Comparison of ENCODE assay signal across 9 mouse cellular contexts in genomic region chr11:100570430-100571201, GRCm38 (mm10). TPM values are rescaled to one million over a fixed set of nuclear protein-coding genes. Genes with fewer than 3 reads are reported as not detected.
A peak's percentile ranks its signal among the peaks of the same experiment; 100 is the strongest.
DNase-seq lines count a peak whose midpoint lies in the region; ATAC-seq lines count a peak whose summit lies in the region.
"Had no signal": no experiment of that assay in that cellular context is flagged by ENCODE, and none has a peak within 500 bp of the region (broad histone marks: within the 10 kb centered on the region; RNA-seq: fewer than 3 reads in every experiment).

No protein-coding gene starts in this region.

- WGBS in forebrain, embryonic 14.5 days = 12% methylated on average over 8 of the region's 8 CpGs
- WGBS in lung, embryonic 16.5 days = 13% methylated on average over 8 of the region's 8 CpGs

- peak overlapping the region; percentile 8; the same call in 1 of the 2 replicates for H3K4me3 ChIP-seq in forebrain, embryonic 14.5 days (ENCODE audit: low read depth, low read length)
- peak overlapping the region; percentile 20 for H3K4me3 ChIP-seq in lung, embryonic 16.5 days (ENCODE audit: low read length)
- H3K4me3 ChIP-seq: myocyte had no signal

- DNase-seq in MN1 (ENCODE audit: low spot score) = peak; percentile 87
- DNase-seq in cerebellum, adult 11 months = peak; percentile 71
- DNase-seq in forebrain, embryonic 14.5 days (ENCODE audit: low spot score) = peak; percentile 90
- DNase-seq in heart, postnatal 4 days = peak; percentile 86
- DNase-seq in layer of hippocampus, adult 9-11 months = peak; percentile 75
- peak; percentile 42 for DNase-seq in ovary, adult 18-20 months (ENCODE audit: low spot score)
- peak; percentile 51 to 78 for DNase-seq in thymus, postnatal 10 days (ENCODE audit: low spot score in 2 of 2)

- H3K4me1 ChIP-seq in forebrain, embryonic 14.5 days (ENCODE audit: control insufficient read depth, insufficient read depth, low read length) = no peaks in the 10 kb centered on the region; the same call in 1 of the 2 replicates
- peaks cover 17% of the 10 kb centered on the region for H3K4me1 ChIP-seq in lung, embryonic 16.5 days (replicated peaks; ENCODE audit: control insufficient read depth, insufficient read depth, low read length)

- H3K27ac ChIP-seq in forebrain, embryonic 14.5 days (ENCODE audit: low read depth, low read length) = no peak overlapping the region
- H3K27ac ChIP-seq in lung, embryonic 16.5 days (ENCODE audit: low read length) = no peak overlapping the region

- no peaks in the 10 kb centered on the region for H3K27me3 ChIP-seq in forebrain, embryonic 14.5 days (replicated peaks; ENCODE audit: control insufficient read depth, insufficient read depth, low read length)
- H3K27me3 ChIP-seq in lung, embryonic 16.5 days (ENCODE audit: control insufficient read depth, insufficient read depth, low read depth, low read length) = peaks cover 3% of the 10 kb centered on the region

- peak overlapping the region; percentile 50 for H3K4me2 ChIP-seq in forebrain, embryonic 14.5 days (ENCODE audit: low read length)
- H3K4me2 ChIP-seq in lung, embryonic 16.5 days (ENCODE audit: low read depth, low read length) = peak overlapping the region; percentile 30

- H3K36me3 ChIP-seq in forebrain, embryonic 14.5 days (ENCODE audit: control insufficient read depth, insufficient read depth, low read length) = no peaks in the 10 kb centered on the region
- no peaks in the 10 kb centered on the region for H3K36me3 ChIP-seq in lung, embryonic 16.5 days (ENCODE audit: control insufficient read depth, insufficient read depth, low read length)

- no peaks in the 10 kb centered on the region for H3K9me3 ChIP-seq in forebrain, embryonic 14.5 days (replicated peaks; ENCODE audit: control insufficient read depth, low read length)
- H3K9me3 ChIP-seq in lung, embryonic 16.5 days (ENCODE audit: control insufficient read depth, low read length) = 0 out of 2 replicates have a peak, but pooled peaks cover 2% of the 10 kb centered on the region

- peak; percentile 54; the same call in 1 of the 2 replicates for ATAC-seq in forebrain, embryonic 14.5 days
- peak; percentile 20; the same call in 1 of the 2 replicates for ATAC-seq in lung, embryonic 16.5 days (ENCODE audit: low read depth)

- H3K9ac ChIP-seq in forebrain, embryonic 14.5 days (ENCODE audit: low read length) = peak overlapping the region; percentile 21
- peak overlapping the region; percentile 16; the same call in 1 of the 2 replicates for H3K9ac ChIP-seq in lung, embryonic 16.5 days (ENCODE audit: low read length)

RNA-seq across cellular contexts. Expression of gene Cnp, which starts 4.1 kb away (rescaled TPM):
- polyA plus RNA-seq in forebrain, embryonic 14.5 days (2014; fragmentation: Nextera tagmentation; extraction: Ambion mirVana) = 22.0 and 25.6 TPM in 2 replicates
- total RNA-seq in heart, postnatal 4 days (2021) = 1 to 10 TPM; 6.3 to 7.3 TPM
- 35.2 and 35.5 TPM in 2 replicates for polyA plus RNA-seq in lung, embryonic 16.5 days (2015; fragmentation: Nextera tagmentation; extraction: Ambion mirVana)

RNA-seq across cellular contexts. Expression of gene Ttc25, which starts 25.2 kb away (rescaled TPM):
- 1.7 and 2.5 TPM in 2 replicates for polyA plus RNA-seq in forebrain, embryonic 14.5 days (2014; fragmentation: Nextera tagmentation; extraction: Ambion mirVana)
- total RNA-seq in heart, postnatal 4 days (2021) = under 1 TPM; 0.21 to 0.70 TPM
- polyA plus RNA-seq in lung, embryonic 16.5 days (2015; fragmentation: Nextera tagmentation; extraction: Ambion mirVana) = 4.0 and 4.5 TPM in 2 replicates

RNA-seq across cellular contexts. Expression of gene Acly, which starts 42.8 kb away (rescaled TPM):
- polyA plus RNA-seq in forebrain, embryonic 14.5 days (2014; fragmentation: Nextera tagmentation; extraction: Ambion mirVana) = 198 and 208 TPM in 2 replicates
- 10 to 100 TPM; 60.7 to 63.4 TPM for total RNA-seq in heart, postnatal 4 days (2021)
- 150 and 155 TPM in 2 replicates for polyA plus RNA-seq in lung, embryonic 16.5 days (2015; fragmentation: Nextera tagmentation; extraction: Ambion mirVana)

RNA-seq across cellular contexts. Expression of gene Nkiras2, which starts 48.4 kb away (rescaled TPM):
- polyA plus RNA-seq in forebrain, embryonic 14.5 days (2014; fragmentation: Nextera tagmentation; extraction: Ambion mirVana) = 111 and 122 TPM in 2 replicates
- total RNA-seq in heart, postnatal 4 days (2021) = 10 to 100 TPM; 53.7 to 57.7 TPM
- 58.3 and 58.6 TPM in 2 replicates for polyA plus RNA-seq in lung, embryonic 16.5 days (2015; fragmentation: Nextera tagmentation; extraction: Ambion mirVana)

RNA-seq across cellular contexts. Expression of gene Dnajc7, which starts 49.4 kb away (rescaled TPM):
- polyA plus RNA-seq in forebrain, embryonic 14.5 days (2014; fragmentation: Nextera tagmentation; extraction: Ambion mirVana) = 77.3 and 82.5 TPM in 2 replicates
- total RNA-seq in heart, postnatal 4 days (2021) = 100 to 1,000 TPM; 223 to 232 TPM
- 212 and 230 TPM in 2 replicates for polyA plus RNA-seq in lung, embryonic 16.5 days (2015; fragmentation: Nextera tagmentation; extraction: Ambion mirVana)
